Mouse (Mus musculus): ENCODE data around the gene Abca7.

GRCm38 (mm10) chr10:79978061-79978460 is 18.2 kb upstream of the Abca7 start:
- TF ChIP-seq POLR2A (IDR thresholded peaks at IDR 0.05; ENCODE audit: control insufficient read depth, extremely low read depth, insufficient read depth, low read length, poor library complexity) (no peak), CTCF (IDR thresholded peaks at IDR 0.05; ENCODE audit: borderline replicate concordance, control insufficient read depth, extremely low read depth, insufficient read depth, low read length, poor library complexity) (no peak)
